Mouse (Mus musculus): ENCODE measurements around the gene Stxbp6. TPM values are rescaled to one million over a fixed set of nuclear protein-coding genes. Genes with fewer than 3 reads are reported as not detected.
A peak's percentile ranks its signal among the peaks of the same experiment; 100 is the strongest.
"Not testable (repeated sequence)": the region's sequence is repeated elsewhere in the genome, so short reads cannot be mapped to it uniquely, and the experiment has no call there.

Stxbp6 gene
- total RNA-seq, 2 experiments from 2014 or later, result 44.6 to 47.2 TPM

DNA sequence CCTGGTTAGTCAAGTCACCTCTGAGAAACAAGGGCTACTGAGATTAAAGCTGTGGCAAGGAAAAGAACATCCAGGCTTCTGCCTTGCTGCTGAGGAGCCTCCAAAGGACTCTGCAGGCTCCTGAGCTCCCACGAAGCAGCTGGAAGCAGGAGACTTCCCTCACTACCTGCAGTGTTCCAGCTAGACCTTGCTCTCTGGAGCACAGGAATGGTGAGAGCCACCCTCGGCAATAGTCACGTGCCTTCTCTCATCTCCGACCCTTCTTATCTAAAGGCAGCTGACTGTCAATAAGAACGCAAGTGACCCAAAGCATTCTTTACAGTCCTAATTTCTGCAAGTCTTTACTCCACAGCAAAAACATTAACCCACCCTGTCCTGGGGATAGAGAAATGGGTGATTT, 13.2 kb downstream of the Stxbp6 start:
- intact Hi-C loops (cut with DNase I), result no loop called here
- no peak for DNase-seq (ENCODE audit: extremely low spot score in 1 of 2, low spot score in 2 of 2)

DNA sequence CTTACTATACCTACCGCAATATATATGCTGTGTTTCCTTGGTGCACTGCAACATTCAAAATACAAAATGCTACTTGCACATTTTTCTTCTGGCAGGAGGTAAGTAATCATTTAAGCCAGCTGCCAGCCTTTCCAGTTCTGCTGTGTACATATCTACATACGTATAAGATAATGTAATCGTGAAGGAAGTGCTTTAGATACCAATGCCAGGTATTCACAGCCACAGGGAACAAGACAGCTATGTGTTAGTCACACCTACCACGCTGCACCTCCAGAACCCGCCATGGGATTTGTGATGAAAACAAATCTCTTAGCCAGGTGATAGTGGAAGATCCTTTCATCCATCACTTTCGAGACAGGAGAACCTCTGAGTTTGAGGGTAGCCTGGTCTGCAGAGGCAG, 13.7 kb downstream of the Stxbp6 start:
- DNase-seq (ENCODE audit: extremely low spot score in 1 of 2, low spot score in 2 of 2), result no peak
- intact Hi-C loops (cut with DNase I), result no loop called here

DNA sequence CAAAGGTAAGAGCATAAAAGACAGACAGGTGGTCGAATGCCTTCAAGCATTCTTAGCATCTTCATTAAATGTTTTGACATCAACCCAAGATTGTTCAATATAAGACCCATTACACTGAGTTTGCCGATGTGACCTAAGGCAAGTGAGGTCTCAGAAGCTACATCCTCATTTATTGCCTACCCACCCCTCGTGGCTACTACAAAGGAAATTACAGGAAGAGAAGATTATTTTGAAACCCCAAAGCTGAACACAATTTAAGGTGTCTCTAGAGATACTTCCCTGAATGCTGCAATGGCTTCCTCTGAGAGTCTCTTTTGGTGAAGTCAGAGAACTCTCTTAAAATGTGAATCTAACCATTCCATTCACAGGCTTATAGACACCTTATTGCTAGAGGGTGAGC, 16.5 kb downstream of the Stxbp6 start:
- intact Hi-C loops (cut with DNase I), result no loop called here
- no peak for DNase-seq (ENCODE audit: extremely low spot score in 1 of 2, low spot score in 2 of 2)

DNA sequence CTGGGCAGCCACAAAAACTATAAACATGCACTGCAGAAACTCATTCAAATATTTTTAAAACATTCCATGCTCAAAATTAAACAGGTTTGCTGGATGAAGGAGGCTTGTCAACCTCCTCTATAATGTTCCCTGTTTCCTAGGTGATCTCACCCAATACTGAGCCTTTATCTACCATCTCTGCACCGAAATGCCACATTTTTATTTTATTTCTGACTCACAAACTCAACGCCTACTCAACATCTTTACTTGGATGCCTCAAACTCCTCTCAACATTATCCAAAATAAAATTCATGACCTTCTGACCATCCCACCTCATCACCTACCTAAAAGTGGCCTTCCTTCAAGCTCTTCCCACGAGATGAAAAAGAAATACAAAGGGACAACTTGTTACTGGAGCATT, 18.1 kb downstream of the Stxbp6 start:
- intact Hi-C loops (cut with DNase I), result no loop called here
- no peak for DNase-seq (ENCODE audit: extremely low spot score in 1 of 2, low spot score in 2 of 2)

DNA sequence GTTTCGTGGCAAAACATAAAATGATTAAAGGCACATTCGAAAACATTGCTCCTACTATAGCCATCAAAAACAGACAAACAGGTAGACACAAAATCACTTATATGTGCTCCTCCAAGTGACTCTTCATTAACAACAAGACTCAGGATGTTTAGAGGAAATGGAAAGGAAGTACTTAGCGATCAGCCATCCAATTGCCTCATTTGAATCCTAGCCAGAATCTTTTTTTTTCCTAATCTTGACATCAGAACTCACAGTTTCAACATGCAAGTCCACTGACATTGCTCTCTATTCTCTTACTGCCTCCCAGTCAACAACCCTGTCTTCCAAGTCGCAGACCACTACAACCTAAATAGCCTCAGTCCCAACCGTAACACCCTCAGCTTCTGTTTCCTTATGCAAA, 21.2 kb downstream of the Stxbp6 start:
- intact Hi-C loops (cut with DNase I), result loop anchor here (5.0 kb wide), 1 partner anchor 36 kb away; no protein-coding TSS in a partner anchor
- DNase-seq (ENCODE audit: extremely low spot score in 1 of 2, low spot score in 2 of 2), result no peak

DNA sequence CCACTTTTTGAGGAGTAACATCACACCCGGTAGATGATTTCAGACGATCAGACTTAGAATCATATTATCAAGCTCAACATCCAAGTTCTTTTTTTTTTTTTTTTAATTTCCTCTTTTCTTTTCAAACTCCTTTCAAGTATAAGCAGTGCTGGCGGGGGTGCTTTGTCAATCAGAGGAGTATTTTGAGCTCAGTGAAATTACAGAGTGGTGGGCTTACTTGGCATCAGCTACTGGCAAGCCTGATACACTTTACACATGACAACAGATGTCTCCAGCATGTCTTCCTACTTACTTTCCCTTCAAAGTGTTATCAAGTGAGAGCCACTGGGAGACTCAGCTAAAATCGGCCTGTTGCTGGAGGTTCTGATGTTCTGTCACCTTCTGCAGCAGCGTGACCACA, 21.6 kb downstream of the Stxbp6 start:
- DNase-seq (ENCODE audit: extremely low spot score in 1 of 2, low spot score in 2 of 2), result no peak
- intact Hi-C loops (cut with DNase I), result loop anchor here (5.0 kb wide), 1 partner anchor 36 kb away; no protein-coding TSS in a partner anchor

DNA sequence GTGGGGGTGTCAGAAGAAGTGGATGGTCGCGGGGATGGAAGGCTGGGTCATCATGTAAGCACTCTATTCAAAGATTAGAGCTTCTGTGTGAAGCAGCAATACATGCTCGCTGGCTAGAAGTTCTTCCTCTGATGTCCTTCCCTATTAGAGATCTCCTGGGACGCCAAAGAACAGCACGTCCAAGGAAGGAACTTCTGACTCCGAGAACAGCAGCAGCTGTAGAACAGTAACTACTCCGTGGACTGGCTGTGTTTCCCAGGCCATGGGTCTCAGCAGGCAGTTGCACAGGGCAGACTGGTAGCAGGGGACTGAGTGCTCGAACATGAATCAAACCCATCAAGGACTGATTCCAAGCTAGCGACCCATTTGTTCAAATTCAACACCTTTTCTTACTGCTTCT, 24.6 kb downstream of the Stxbp6 start:
- intact Hi-C loops (cut with DNase I), result loop anchor here (5.0 kb wide), 1 partner anchor 33 kb away; no protein-coding TSS in a partner anchor
- DNase-seq (ENCODE audit: extremely low spot score in 1 of 2, low spot score in 2 of 2), result no peak

DNA sequence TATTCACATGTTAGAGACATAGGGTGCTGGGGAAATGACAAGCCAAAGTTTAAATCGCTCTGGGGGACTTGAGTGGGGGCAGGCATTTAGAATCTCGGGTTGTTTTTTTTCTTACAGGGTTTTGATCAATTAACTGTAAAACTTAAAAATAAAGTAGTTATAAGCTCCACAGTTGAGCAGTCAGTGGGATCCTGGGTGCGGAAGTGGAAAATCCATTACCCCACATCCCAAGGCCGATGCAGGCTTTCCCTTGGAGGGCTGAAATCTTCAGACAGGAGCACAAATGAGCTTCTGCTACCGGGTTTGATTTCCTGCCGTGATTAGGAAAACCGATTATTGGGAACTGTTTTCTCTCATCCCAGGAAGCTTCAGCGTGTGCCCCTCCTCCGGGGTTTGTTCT, 26.8 kb downstream of the Stxbp6 start:
- DNase-seq (ENCODE audit: extremely low spot score in 1 of 2, low spot score in 2 of 2); intact Hi-C loops (cut with DNase I): not testable (repeated sequence)

DNA sequence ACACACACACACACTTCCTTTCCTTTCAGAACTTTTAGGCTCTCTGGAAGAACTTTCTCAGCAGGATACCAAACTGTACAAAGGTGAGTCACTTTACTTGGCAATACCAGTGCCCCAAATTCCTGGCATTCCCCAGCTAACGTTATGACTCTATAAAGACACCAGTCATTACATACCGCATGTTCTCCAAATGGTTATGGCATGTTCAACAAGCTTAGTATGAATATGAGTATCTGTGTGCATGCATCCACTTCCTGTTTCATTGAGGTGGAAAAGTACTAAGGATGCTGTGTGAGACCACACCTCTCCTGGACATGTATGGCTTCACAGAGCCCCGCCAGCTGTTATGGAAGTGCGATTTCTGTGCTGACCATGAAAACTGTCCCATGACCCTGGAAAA, 27.3 kb downstream of the Stxbp6 start:
- no peak for DNase-seq (ENCODE audit: extremely low spot score in 1 of 2, low spot score in 2 of 2)
- intact Hi-C loops (cut with DNase I), result no loop called here

DNA sequence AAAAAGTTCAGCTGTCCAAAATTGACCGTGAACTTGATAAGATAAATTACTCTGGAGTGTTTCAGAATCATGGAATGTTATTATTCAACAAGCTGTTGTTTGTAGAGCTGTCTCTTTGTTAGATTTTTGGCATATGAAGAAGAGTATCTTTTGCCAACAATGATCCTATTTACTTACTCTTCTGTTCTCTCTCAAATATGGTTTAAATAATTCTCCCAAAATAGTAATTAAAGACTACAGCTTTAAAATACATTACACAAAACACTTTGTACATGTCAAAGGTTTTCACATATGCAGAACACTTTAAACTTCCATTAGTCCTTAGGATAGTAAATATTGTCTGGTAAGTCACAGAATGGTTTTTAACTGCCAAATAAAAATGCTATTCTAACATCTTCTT, 29.9 kb downstream of the Stxbp6 start:
- intact Hi-C loops (cut with DNase I), result no loop called here
- no peak for DNase-seq (ENCODE audit: extremely low spot score in 1 of 2, low spot score in 2 of 2)

DNA sequence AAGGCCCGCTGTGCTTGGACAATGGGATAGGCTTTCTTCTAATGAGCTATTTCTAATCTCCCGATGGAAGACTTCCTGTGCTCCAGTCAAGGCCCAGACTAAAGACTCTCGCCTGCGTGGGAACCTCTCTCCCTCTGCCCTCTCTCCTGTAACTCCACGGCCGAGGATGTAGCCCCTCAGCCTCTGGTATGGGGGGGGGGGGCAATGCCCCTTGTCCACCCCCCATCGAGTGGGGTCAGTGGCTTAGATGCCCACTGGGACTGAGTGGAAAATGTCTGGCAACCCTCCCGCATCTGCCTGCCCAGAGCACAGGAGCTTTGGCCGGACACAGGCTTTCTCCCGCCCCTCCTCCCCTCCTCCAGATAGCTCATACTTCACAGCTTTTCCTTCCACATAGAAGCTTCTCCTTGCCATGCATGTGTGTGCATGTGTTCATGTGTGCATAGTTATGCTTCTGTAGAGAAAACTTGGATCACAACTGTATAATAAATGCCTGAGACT, 31.9 kb downstream of the Stxbp6 start:
- DNase-seq (ENCODE audit: extremely low spot score in 1 of 2, low spot score in 2 of 2), result peak in 1 of 2 experiments; percentile 27
- intact Hi-C loops (cut with DNase I), result no loop called here

DNA sequence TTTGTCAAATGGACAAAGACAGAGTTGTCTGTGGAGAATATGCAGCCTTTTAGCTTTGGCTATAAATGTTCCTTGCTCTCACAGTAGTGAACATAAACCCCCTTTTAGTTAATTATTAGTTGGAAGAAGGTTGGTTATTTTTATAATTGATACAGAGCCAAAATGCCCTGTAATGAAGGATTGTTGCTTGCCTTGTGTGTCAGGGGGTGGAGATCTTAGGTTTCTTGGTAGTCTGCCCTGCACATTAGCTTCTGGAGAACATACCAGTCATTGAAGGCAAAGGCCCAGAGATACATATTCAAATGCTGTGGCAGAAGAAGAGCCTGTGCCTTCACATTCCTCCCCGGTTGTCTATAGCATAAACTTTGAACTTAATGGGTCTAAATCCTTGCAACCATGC, 37.0 kb downstream of the Stxbp6 start:
- intact Hi-C loops (cut with DNase I), result no loop called here
- DNase-seq (ENCODE audit: extremely low spot score in 1 of 2, low spot score in 2 of 2), result no peak

DNA sequence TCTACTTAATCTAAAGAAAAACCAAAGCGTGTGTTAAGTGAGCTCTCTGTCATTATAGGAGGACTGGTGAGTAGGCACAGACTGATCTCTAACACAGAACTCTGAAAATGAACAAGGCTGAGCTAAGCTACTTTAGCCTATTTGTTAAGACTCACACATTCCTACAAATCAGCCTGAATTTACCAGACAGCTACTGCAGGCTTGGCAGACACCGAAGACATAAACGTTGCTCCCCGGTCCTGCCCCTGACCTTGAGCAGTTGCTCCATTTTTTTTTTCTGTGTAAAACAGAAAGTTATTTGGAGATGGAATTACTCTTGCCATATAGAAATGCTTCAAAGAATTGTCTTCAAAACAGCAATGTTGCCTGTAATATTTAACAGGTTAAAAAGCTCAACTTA, 37.4 kb downstream of the Stxbp6 start:
- intact Hi-C loops (cut with DNase I), result no loop called here

DNA sequence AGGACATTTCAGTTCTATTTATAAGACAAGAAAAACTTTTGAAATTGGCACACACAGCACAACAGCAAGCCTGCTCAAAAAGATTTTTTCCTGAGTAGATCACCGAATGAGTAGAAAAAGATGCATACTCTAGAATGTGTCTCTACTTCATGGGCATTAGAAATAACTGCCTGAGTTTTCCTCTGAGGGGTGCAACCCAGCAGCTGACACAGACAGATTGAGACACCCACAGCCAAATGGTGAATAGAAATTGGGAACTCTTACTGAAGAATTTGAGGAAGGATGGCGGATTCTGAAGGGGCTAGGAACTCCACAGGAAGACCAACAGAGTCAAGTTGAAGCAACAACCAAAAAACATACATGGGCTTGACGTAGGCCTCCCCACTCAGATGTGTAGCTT, 43.8 kb downstream of the Stxbp6 start:
- intact Hi-C loops (cut with DNase I), result no loop called here
- DNase-seq (ENCODE audit: extremely low spot score in 1 of 2, low spot score in 2 of 2), result no peak

More for the DNA sequence above, 37.4 kb downstream of the Stxbp6 start:
- no peak for DNase-seq (ENCODE audit: extremely low spot score in 1 of 2, low spot score in 2 of 2)

DNA sequence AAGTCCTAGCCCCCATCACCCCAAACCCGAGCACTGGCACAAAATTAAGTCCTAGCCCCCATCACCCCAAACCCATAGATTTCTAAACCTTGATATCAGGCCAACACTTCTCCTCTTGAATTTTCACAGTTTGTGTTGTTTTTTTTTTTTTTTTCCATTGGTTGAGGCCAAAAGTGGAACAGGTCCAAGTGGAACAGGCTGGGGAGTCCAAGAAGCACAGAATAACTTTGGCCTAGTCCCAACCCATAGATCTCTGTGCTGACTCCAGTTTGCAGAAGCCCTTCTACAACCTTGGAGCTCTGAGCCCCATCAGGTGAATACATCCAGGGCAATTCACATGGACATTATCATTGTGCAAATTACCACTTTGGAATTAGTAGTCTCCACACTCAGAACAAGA, 48.2 kb downstream of the Stxbp6 start:
- intact Hi-C loops (cut with DNase I), result no loop called here
- DNase-seq (ENCODE audit: extremely low spot score in 1 of 2, low spot score in 2 of 2), result no peak

DNA sequence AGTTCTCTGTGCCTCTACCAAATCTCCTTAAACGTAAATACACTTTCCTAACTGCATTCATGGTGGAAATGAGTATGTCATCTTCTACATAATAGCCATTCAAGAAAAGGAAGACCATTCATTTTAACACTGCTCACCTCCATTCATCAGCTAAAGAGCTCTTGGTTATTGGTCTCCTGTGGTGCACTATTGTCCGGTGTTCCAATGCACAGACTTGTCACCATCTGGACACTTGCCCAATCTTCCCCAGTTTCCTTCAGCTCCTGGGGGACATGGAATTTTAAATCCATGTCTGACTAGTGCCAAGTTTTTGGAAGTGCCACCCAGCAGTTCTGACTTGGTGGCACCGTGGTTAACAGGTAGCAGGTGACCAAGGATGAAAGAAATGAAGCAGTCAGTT, 54.5 kb downstream of the Stxbp6 start:
- intact Hi-C loops (cut with DNase I), result no loop called here
- no peak for DNase-seq (ENCODE audit: extremely low spot score in 1 of 2, low spot score in 2 of 2)

DNA sequence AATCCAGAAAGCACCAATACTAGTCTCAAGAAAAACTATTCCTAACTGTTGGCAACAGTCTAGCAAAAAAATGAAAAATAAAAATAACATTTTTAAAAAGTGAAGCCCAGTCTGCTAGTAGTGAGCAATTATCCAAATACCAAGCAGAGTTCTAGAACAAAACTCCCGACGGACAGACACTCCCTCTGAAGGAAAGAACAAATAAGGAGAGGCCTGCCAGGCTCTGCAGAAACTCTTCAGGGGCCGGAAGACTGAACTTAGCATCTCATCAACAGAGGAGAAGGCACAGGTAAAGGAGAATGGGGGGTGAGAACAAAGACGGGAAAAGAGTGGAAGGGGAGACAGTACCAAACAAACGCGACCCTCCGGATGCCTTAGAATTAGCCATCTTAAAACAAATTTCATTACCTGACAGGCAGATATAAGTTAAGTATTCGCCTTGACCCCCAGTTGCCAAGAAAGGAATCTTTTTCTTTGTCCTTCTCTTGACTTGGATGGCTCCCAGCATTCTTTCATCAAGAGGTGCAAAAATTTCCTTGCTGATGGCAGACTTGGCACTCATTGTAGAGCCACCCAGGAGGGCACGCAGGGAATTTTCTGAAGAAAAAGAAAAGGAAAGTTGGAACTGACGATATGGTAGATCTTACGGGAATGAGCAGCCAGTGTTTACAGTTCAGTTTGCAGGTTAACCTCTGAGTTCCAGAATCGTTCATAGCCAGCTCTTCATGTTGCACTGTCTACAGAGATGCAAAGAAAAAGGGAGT, 55.3 kb downstream of the Stxbp6 start:
- intact Hi-C loops (cut with DNase I), result loop anchor here (5.0 kb wide), 1 partner anchor 33 kb away; no protein-coding TSS in a partner anchor
- DNase-seq (ENCODE audit: extremely low spot score in 1 of 2, low spot score in 2 of 2), result no peak

DNA sequence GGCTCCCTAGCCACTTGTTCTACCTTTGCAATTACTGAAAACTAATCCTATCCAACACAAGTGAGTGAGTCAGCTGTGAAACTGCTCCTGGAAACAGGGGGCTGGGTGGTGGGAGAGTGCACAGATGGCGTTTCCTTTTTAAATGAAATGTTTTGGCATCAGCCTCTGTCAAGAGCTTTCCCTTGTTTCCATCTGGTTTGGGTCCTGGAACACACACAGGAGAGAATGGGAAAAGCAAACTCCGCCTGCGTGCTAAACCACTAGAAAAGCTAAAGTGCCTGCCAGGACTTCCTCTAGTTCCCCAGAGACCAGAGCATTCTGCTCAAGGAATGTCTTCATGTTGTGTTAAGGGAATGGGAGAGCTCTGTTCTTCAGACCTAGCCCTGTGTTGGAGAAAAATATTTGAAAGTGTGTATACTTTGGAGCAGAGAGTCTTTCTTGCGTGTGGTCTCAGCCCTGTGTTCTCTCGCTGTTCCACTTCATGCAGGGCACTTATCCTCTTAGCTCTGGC, 61.2 kb downstream of the Stxbp6 start:
- peak; percentile 53 to 80 for DNase-seq (ENCODE audit: extremely low spot score in 1 of 2, low spot score in 2 of 2)
- intact Hi-C loops (cut with DNase I), result no loop called here

DNA sequence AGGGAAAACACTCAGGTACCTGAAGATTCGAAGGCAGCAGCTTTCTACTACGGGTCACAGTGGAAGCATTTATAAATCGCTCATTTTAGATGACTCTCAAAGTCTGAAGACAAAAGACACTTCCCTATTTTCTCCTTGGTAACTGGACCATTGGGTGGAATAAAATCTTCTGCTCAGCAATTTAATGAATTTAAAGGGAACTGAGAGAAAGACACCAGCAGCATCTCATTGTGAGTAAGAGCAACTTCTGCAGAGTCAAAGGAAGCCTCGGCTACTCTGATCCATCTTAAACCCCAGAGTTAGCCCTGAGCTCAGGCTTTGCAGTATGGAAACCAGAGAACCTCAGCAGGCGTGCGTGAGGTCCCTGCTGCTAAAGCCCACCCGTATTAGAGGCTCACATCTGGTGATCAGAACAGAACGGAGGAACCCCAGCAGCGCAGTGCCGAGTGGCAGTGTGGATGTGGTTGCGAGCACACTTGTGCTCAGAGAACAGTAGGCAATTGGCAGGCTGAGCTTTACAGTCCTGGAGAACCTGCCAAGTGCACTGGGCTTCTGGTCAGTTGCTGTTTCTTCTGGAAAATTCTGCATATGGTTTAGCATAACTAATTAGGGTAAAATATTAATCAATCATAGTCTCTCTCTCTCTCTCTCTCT, 62.9 kb downstream of the Stxbp6 start:
- intact Hi-C loops (cut with DNase I), result loop anchor here (2.0 kb wide), 1 partner anchor 63 kb away; the partner anchor contains the start of gene Stxbp6

DNA sequence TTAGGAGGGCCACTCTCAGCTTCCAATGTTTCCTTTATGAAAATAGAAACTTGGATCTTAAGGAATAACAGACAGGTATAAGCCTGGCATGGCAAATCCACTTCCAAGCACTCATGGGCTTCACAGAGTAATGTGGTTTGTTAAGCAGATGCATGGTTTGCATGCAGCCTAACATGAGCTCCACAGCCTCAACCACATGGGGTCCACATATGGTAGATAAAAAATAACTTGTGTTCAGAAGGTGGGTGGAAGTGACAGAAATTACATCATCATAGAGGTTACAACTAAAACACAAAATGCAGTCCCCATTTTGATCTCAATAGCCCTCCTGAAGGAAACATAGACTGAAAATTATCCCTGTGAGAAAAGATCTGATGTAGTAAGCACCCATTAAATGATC, 63.5 kb downstream of the Stxbp6 start:
- no peak for DNase-seq (ENCODE audit: extremely low spot score in 1 of 2, low spot score in 2 of 2)
- intact Hi-C loops (cut with DNase I), result loop anchor here (2.0 kb wide), 1 partner anchor 64 kb away; the partner anchor contains the start of gene Stxbp6

More for the DNA sequence above, 62.9 kb downstream of the Stxbp6 start:
- no peak for DNase-seq (ENCODE audit: extremely low spot score in 1 of 2, low spot score in 2 of 2)
